Mouse (Mus musculus) neural tube, embryonic 15.5 days (tissue): ENCODE measurements around the gene Tdg. TPM values are rescaled to one million over a fixed set of nuclear protein-coding genes. Genes with fewer than 3 reads are reported as not detected.

Experiments
- ATAC-seq: fragments of 200-750 bp; cut with Nextera tagmentation; 2 replicates; pipeline ENCODE4 v1.8.0; 2017; ENCODE audit warnings: mild to moderate bottlenecking, moderate TSS enrichment, moderate library complexity; ENCODE audit not compliant: low FRiP score
- H3K27ac ChIP-seq: fragments of 300-500 bp; sonication (generic); replicated peaks from 2 replicates; pipeline ENCODE4 v1.5.1; 2015; ENCODE audit warnings: mild to moderate bottlenecking, inconsistent platforms
- H3K27me3 ChIP-seq: fragments of 300-500 bp; sonication (generic); replicated peaks from 2 replicates; pipeline ENCODE4 v1.6.1; 2015; ENCODE audit warnings: inconsistent platforms
- H3K36me3 ChIP-seq: fragments of 300-500 bp; sonication (generic); 2 replicates; pipeline ENCODE4 v1.6.1; 2015; ENCODE audit warnings: inconsistent platforms
- H3K4me1 ChIP-seq: fragments of 300-500 bp; sonication (generic); 2 replicates; pipeline ENCODE4 v1.6.1; 2015; ENCODE audit warnings: inconsistent platforms
- H3K4me2 ChIP-seq: fragments of 300-500 bp; sonication (generic); 2 replicates; pipeline ENCODE4 v1.6.1; 2015; ENCODE audit warnings: inconsistent platforms, mild to moderate bottlenecking, moderate library complexity
- H3K4me3 ChIP-seq: fragments of 300-500 bp; sonication (generic); replicated peaks from 2 replicates; pipeline ENCODE4 v1.5.1; 2015; ENCODE audit warnings: mild to moderate bottlenecking, inconsistent platforms
- H3K9ac ChIP-seq: fragments of 300-500 bp; sonication (generic); replicated peaks from 2 replicates; pipeline ENCODE4 v1.6.1; 2015; ENCODE audit warnings: mild to moderate bottlenecking, inconsistent platforms
- H3K9me3 ChIP-seq: fragments of 300-500 bp; sonication (generic); replicated peaks from 2 replicates; pipeline ENCODE4 v1.6.1; 2016; ENCODE audit warnings: inconsistent platforms
- WGBS: fragments of 180-500 bp; shearing (Covaris S2); methylation state at CpG from one replicate; pipeline ENCODE4 v1.1.7; 2015; ENCODE audit warnings: mixed read lengths; 5-methylcytosine and 5-hydroxymethylcytosine counted together
- polyA plus RNA-seq: library from polyadenylated mRNA; unstranded; fragments of >200 nt; fragmentation: Nextera tagmentation; extraction: Ambion mirVana; gene quantifications from 2 replicates; pipeline ENCODE4 v1.2.1, GENCODE M21; 2015

Gene Tdg
- polyA plus RNA-seq, 1 experiment from 2014 or later, result 134 TPM

DNA sequence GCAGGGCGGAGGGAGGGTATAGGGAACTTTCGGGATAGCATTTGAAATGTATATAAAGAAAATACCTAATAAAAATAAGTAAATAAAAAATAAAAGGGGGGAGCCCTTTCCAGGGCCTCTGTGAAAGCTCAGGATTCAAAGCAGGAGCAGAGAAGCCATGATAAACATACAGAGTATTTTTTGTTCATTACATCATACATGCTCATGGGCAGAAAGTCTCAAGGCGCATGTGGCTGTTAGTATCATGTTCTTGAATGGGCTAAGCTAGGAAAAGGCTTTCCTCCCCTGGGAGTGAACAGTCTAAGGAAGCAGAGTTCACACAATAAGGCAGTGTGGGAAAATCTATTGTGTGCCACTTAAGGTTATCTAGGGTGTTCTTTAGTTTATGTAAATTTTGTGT, 6.7 kb downstream of the Tdg start:
- no peak overlapping the region for H3K9ac ChIP-seq
- peaks cover 5% of the 10 kb centered on the region for H3K4me1 ChIP-seq
- H3K36me3 ChIP-seq, result peaks cover 43% of the 10 kb centered on the region
- H3K27ac ChIP-seq, result no peak overlapping the region
- H3K4me2 ChIP-seq, result no peak overlapping the region
- no peak overlapping the region for H3K4me3 ChIP-seq
- 96% methylated on average over 3 of the region's 3 CpGs for WGBS
- H3K27me3 ChIP-seq, result no peaks in the 10 kb centered on the region
- H3K9me3 ChIP-seq, result no peaks in the 10 kb centered on the region
- no peak for ATAC-seq

DNA sequence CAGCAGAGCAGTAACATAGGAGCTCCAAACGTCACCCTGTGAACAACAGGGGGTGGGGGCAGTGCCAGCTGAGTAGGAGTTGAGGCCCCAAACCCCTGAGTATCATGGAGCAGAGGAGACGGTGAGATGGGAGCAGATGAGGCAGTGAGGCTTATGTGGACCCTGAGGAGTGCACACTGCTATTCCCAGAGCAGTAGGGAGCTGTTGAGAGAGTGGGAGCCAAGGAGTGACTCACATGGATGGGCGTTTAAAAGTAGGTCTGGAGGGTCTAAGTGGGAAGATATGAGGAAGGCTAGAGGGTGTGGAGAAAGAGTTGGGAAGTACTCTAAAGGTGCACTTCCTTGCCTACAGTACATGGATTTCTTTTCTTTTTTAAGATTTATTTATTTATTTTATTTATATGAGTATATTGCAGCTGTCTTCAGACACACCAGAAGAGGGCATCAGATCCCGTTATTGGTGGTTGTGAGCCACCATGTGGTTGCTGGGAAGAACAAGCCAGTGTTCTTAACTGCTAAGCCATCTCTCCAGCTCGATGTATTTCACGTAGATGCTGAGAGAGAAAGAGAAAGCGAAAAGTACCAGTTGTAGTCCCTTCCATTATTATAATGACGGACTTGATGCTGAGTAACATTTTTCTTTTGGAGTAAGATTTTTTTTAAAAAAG, 9.5 kb downstream of the Tdg start:
- H3K36me3 ChIP-seq, result peaks cover 56% of the 10 kb centered on the region
- WGBS, result 90% methylated on average over 8 of the region's 8 CpGs
- no peak overlapping the region for H3K4me3 ChIP-seq

DNA sequence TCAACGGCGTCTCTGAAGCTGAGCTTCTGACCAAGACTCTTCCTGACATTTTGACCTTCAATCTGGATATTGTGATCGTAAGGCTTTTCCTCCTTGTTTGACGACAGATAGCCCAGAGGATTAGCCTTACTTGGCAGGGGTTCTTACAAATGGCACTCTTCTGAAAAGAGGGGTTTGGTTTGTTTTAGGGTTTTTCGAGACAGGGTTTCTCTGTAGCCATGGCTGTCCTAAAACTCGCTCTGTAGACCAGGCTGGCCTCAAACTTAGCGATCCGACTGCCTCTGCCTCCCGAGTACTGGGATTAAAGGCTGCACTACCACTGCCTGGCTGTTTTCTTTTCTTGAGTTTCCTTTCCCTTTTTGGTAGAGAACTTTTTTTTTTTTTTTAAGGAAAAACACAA, 11.9 kb downstream of the Tdg start:
- Histone ChIP-seq H3K27me3 (no peaks in the 10 kb centered on the region), H3K4me2 (no peak overlapping the region), H3K4me1 (no peaks in the 10 kb centered on the region), H3K9ac (no peak overlapping the region), H3K27ac (no peak overlapping the region), H3K36me3 (peaks cover 76% of the 10 kb centered on the region), H3K9me3 (no peaks in the 10 kb centered on the region), H3K4me3 (no peak overlapping the region)
- ATAC-seq, result no peak
- WGBS, result 97% methylated on average over 9 of the region's 9 CpGs

More for the DNA sequence above, 9.5 kb downstream of the Tdg start:
- ATAC-seq, result no peak
- H3K27ac ChIP-seq, result no peak overlapping the region
- H3K9ac ChIP-seq, result no peak overlapping the region
- no peak overlapping the region for H3K4me2 ChIP-seq
- H3K9me3 ChIP-seq, result no peaks in the 10 kb centered on the region
- no peaks in the 10 kb centered on the region for H3K27me3 ChIP-seq
- no peaks in the 10 kb centered on the region for H3K4me1 ChIP-seq

DNA sequence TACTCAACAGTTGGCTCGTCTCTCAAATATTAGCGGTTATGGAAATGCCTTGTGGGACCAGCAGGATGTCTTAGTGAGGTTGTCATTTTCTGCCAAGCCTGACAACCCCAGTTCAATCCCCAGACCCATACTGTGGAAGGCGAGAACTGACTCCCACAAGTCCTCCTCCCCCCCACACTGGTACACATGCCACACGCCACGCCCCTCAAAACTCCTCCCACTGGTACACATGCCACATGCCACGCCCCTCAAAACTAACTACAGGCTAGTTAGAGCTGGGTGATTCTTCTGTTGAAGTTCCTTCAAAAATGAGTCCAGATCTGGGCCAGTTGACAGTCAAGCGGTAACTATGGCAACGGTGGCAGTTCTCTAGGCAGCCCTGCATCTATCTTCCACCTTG, 16.5 kb downstream of the Tdg start:
- no peak for ATAC-seq
- H3K27ac ChIP-seq, result no peak overlapping the region
- H3K4me1 ChIP-seq, result no peaks in the 10 kb centered on the region
- H3K36me3 ChIP-seq, result peaks cover 69% of the 10 kb centered on the region
- H3K27me3 ChIP-seq, result no peaks in the 10 kb centered on the region
- H3K9ac ChIP-seq, result no peak overlapping the region
- 94% methylated on average over 8 of the region's 8 CpGs for WGBS
- no peak overlapping the region for H3K4me2 ChIP-seq
- no peak overlapping the region for H3K4me3 ChIP-seq
- H3K9me3 ChIP-seq, result no peaks in the 10 kb centered on the region

DNA sequence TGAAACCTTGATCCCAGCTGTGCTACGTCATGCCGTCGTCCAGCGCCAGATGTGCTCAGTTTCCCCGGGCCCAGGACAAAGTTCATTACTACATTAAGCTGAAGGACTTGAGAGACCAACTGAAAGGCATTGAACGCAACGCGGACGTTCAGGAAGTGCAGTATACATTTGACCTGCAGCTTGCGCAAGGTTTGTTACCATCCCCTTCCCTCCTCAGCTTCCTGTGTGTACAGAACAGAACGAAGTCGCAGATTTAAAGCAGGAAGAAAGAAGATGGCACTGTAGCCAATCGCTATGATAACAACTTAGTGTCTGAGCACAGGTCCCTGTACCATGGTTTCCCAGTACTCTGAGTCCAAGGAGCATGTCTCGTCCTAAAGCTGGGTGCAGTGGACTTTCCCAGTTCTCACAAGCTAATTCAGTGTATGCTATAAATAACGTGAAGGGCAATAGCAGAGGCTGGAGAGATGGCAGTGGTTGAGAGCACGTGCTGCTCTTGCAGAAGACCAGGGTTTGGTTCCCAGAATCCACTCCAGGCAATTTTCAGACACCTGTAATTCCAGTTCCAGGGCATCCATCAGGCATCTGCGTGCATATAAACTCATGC, 17.7 kb downstream of the Tdg start:
- no peaks in the 10 kb centered on the region for H3K4me1 ChIP-seq
- H3K27me3 ChIP-seq, result no peaks in the 10 kb centered on the region
- no peaks in the 10 kb centered on the region for H3K9me3 ChIP-seq
- no peak overlapping the region for H3K9ac ChIP-seq
- no peak overlapping the region for H3K27ac ChIP-seq
- H3K4me3 ChIP-seq, result no peak overlapping the region
- H3K36me3 ChIP-seq, result peaks cover 67% of the 10 kb centered on the region
- no peak overlapping the region for H3K4me2 ChIP-seq
- no peak for ATAC-seq
- WGBS, result 96% methylated on average over 17 of the region's 17 CpGs

DNA sequence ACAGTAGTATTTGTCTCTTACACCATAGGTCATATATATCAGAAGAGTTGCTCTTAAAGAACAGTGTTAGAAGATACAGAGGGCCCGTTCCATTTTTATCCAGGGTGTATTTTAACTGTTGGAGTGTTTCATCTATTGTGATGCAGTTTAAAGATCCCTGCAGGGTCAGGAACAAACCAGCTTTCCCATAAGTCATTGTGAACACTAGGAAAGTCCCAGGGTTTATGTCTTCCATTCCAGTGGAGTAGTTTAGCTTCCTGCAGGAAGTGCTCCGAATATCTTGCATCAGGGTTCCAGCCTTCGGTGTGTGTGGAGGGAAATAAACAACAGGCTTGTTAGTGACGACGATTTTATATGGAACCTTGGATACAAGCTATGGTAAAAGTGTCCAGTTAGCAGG, 21.6 kb downstream of the Tdg start:
- Histone ChIP-seq H3K4me3 (no peak overlapping the region), H3K9ac (no peak overlapping the region), H3K27me3 (no peaks in the 10 kb centered on the region), H3K4me1 (no peaks in the 10 kb centered on the region), H3K9me3 (no peaks in the 10 kb centered on the region), H3K36me3 (peaks cover 34% of the 10 kb centered on the region), H3K27ac (no peak overlapping the region), H3K4me2 (no peak overlapping the region)
- no peak for ATAC-seq
- 90% methylated on average over 5 of the region's 5 CpGs for WGBS

DNA sequence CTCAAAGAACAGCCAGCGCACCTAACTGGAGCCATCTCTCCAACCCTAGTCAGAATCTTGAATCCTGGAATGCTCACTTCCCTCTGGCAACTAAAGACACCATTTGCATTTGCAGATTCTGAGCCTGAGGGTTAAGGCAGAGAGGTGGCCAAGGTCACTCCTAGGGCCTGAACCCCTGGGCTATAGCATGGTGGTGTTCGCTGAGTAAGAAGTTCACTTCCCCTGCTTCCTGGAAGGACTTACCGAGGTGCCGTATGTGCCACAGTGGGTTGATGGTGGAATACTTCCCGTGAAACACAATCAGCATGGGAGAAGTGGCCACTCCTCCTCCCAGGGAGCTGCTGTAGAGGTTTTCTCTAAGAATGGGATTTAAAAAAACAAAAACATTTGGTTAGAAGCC, 23.0 kb downstream of the Tdg start:
- Histone ChIP-seq H3K4me1 (no peaks in the 10 kb centered on the region), H3K4me2 (no peak overlapping the region), H3K36me3 (peaks cover 22% of the 10 kb centered on the region), H3K9ac (no peak overlapping the region), H3K9me3 (no peaks in the 10 kb centered on the region), H3K27me3 (no peaks in the 10 kb centered on the region), H3K27ac (no peak overlapping the region), H3K4me3 (no peak overlapping the region)
- no peak for ATAC-seq
- 75% methylated on average over 5 of the region's 5 CpGs for WGBS

DNA sequence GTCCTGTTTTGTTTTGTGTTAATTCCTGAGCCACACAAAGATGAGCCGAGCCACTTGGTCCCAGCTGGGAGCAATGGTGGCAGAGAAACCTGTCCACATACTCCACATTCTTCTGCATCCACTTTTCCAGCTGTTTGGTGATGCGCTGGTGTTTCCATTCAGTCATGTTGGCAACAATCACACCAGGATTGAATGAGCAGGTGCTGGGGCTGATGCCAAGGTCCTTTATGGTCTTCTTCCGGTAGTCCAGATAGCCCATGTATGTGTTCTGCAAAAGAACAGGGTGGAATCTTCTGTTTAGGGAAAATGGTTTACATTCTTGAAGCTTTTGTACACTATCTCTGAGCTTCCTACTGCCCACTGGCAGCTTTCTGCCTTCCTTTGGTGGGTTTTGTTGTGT, 25.0 kb downstream of the Tdg start:
- peaks cover 16% of the 10 kb centered on the region for H3K36me3 ChIP-seq
- H3K4me3 ChIP-seq, result no peak overlapping the region
- H3K4me1 ChIP-seq, result no peaks in the 10 kb centered on the region
- ATAC-seq, result no peak
- no peak overlapping the region for H3K4me2 ChIP-seq
- no peaks in the 10 kb centered on the region for H3K9me3 ChIP-seq
- H3K27ac ChIP-seq, result no peak overlapping the region
- 85% methylated on average over 3 of the region's 3 CpGs for WGBS
- H3K9ac ChIP-seq, result no peak overlapping the region
- H3K27me3 ChIP-seq, result no peaks in the 10 kb centered on the region

DNA sequence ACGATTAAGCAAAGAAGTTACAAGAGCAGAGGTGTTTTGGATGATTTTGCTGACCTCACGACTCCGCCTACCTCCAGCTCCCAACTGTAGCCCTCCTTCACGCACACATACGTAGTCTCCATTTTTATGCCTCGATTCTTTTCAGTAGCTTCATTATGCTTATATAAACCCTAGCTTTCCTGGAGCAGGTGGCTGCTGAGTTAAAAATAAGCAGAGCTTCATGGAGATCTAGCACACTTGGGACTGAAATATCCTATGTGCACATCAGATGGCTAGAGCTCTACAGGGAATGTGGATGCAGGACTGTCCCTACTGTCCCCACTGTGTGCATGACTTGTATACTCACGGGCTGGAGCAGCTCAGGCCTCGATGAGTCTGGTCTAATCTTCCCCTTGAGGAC, 32.2 kb downstream of the Tdg start:
- Histone ChIP-seq H3K4me3 (no peak overlapping the region), H3K9me3 (no peaks in the 10 kb centered on the region), H3K9ac (no peak overlapping the region), H3K36me3 (no peaks in the 10 kb centered on the region), H3K27ac (no peak overlapping the region), H3K4me2 (no peak overlapping the region), H3K27me3 (no peaks in the 10 kb centered on the region), H3K4me1 (peaks cover 3% of the 10 kb centered on the region; the same call in 1 of the 2 replicates)
- no peak for ATAC-seq
- 91% methylated on average over 8 of the region's 8 CpGs for WGBS

DNA sequence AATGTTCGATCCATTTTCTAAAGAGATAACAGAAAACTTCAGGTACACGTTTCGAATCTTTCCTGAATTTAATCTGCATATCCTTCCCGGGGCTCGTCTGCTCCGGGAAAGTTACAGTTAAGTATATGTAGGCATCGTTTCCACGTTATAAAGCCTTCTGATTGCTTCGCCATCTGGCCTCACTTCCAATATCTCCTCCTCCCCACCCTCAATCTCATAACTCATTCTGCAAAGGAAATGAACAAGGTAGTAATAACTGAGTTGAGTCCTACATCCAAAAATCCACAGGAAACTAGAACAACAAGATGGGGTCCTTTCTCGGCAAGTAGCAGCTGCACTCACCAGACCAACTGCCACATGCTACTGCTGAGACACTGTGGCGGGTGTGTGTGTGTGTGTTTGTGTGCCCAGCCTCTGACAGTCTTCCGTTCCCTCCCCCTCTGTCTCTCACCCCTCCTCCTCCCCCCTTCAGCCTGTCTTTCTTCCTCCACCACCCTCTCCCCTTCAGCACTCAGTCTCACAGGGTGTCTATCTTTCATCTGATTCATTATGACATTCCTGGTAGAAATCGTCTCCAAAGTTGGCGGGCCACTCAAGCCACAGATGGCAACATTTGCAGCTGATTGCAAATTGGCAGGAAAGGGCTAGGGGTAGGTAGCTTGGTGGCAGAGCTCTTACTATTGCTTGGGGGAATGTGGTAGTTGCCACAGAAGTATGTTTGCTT, 32.8 kb downstream of the Tdg start:
- Histone ChIP-seq H3K9me3 (no peaks in the 10 kb centered on the region), H3K4me3 (no peak overlapping the region), H3K9ac (no peak overlapping the region), H3K27ac (no peak overlapping the region), H3K4me1 (peaks cover 3% of the 10 kb centered on the region; the same call in 1 of the 2 replicates), H3K36me3 (no peaks in the 10 kb centered on the region), H3K4me2 (no peak overlapping the region), H3K27me3 (no peaks in the 10 kb centered on the region)
- 79% methylated on average over 14 of the region's 14 CpGs for WGBS
- ATAC-seq, result no peak

DNA sequence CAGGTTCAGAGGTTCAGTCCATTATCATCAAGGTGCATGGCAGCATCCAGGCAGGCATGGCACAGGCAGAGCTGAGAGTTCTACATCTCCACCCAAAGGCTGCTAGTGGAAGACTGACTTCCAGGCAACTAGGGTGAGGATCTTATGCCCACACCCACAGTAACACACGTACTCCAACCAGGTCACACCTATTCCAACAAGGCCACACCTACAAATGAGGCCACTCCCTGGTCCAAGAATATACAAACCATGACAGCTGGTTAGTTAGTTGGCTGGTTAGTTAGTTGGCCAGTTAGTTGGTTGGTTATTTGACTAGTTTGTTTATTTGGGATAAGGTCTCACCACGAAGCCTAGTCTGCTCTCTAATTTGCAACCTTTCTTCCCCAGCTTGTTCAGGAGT, 33.7 kb downstream of the Tdg start:
- H3K9ac ChIP-seq, result no peak overlapping the region
- peaks cover 3% of the 10 kb centered on the region; the same call in 1 of the 2 replicates for H3K4me1 ChIP-seq
- 86% methylated on average over 2 of the region's 2 CpGs for WGBS
- ATAC-seq, result no peak
- no peak overlapping the region for H3K4me2 ChIP-seq
- no peaks in the 10 kb centered on the region for H3K9me3 ChIP-seq
- H3K27me3 ChIP-seq, result no peaks in the 10 kb centered on the region
- H3K4me3 ChIP-seq, result no peak overlapping the region
- no peak overlapping the region for H3K27ac ChIP-seq
- H3K36me3 ChIP-seq, result no peaks in the 10 kb centered on the region

DNA sequence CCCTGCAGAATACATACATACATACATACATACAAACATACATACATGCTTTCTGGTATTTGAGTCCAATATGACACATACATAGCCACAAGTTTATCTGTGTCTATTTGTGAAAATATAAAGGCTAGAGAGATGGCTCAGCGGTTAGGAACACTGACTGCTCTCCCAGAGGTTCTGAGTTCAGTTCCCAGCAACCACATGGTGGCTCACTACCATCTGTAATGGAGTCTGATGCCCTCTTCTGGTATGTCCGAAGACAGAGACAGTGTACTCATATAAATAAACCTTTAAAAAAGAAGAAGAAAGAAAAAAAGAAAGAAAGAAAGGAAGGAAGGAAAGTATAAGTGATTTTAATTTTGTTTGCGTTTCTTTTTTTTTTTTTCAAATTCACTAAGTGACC, 36.3 kb downstream of the Tdg start:
- ATAC-seq, result no peak

More for the DNA sequence above, 36.3 kb downstream of the Tdg start:
- Histone ChIP-seq H3K27ac (no peak overlapping the region), H3K4me2 (no peak overlapping the region), H3K9ac (no peak overlapping the region), H3K4me1 (peaks cover 3% of the 10 kb centered on the region; the same call in 1 of the 2 replicates), H3K4me3 (no peak overlapping the region), H3K9me3 (no peaks in the 10 kb centered on the region), H3K27me3 (no peaks in the 10 kb centered on the region), H3K36me3 (no peaks in the 10 kb centered on the region)
- WGBS, result 62% methylated on average over 3 of the region's 3 CpGs
